Mouse (Mus musculus) naive thymus-derived CD4-positive, alpha-beta T cell, adult 2 months (primary cell): ENCODE results near the gene Chst12.
A peak's percentile ranks its signal among the peaks of the same experiment; 100 is the strongest.

ENCODE experiments used
- DNase-seq: peaks from one replicate; pipeline ENCODE4 v3.0.0-alpha.2; 2011; ENCODE audit warnings: low read depth

Gene Chst12

DNA sequence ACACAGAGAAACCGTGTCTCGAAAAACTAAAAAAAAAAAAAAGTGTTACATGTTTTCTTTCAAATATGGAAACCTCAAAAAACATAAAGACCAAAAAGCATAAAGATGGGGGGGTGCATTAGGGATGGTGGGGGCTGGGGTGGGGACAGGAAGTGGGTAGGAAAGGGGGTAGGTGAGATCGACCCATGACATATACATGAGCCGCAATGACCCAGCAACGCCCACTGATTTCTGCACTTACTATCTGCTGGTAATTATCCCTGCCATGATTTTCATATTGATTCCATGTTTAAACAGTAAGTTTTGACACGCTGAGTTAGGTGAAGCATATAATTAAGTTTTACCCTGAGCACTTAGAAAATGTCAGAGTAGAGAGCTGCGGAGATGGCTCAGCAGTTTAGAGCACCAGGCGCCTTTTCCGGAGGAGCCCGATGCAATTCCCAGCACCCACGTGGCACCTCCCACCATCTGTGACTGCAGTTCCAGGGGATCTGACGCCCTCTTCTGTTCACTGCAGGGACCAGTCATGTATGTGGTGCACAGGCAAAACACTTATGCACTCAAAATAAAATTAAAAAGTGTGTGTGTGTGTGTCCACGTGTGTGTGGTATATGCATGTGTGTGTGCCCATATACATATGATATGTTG lies 65.0 kb downstream of the Chst12 start:
- peak; percentile 58 for DNase-seq

DNA sequence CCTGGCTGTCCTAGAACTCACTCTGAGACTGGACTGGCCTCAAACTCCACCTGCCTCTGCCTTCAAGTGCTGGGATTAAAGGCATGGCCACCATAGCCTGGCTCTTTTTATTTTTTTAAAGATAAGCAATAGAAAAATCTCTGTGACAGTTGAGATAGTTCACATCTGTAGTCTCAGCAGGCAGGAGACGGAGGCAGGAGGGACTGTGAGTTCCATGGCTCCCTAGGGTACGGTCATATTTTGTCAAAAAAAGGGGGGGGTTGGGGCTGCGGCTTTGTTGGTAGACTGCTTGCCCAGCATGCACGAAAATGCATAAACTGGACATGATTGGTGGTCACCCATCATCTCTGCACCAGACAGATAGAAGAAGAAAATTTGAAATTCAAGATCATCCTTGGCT lies 65.9 kb downstream of the Chst12 start:
- no peak for DNase-seq

DNA sequence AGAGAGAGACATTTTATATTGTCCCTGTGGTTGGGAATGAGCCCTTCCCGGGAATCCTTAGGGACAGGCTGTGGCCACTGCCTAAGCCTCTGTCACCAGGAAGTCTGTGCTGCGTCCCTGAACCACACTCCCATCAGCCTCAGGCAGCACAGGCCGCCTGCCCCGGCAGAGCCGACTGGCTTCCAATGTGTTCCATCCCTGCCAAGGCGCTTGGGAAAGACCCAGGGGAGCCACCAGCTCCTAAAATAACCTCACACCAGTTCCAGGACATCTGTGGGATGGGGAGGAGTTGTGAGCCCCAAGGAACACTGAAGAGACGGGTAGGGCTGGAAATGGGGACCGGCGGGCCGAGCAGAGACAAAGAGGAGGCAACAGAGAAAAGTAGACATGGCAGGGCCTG lies 66.3 kb downstream of the Chst12 start:
- no peak for DNase-seq

DNA sequence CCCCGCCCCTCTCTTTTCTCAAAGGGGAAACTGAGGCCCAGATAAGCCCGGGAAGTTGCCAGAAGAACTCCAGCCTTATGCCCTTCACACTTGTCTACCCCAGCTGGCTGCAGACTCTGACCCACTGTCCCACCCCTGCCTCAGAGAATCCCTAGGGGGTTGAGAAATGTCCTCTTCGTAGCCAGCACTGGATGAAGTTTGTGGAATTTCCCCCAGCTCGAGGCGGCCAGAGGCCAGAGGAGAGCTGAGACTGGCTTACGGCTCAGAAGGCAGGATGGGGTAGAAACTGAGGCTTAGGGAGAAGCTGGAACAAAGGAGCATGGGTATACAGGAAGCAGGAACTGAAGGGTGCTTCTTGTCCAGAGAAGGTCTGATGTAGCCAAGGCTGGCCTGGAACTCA lies 67.3 kb downstream of the Chst12 start:
- DNase-seq: no peak
